Mouse (Mus musculus): ENCODE measurements around the gene Pisd. TPM values are rescaled to one million over a fixed set of nuclear protein-coding genes. Genes with fewer than 3 reads are reported as not detected.

Pisd gene
- total RNA-seq, 2 experiments from 2014 or later, result 5.1 to 8.4 TPM

GRCm38 (mm10) chr5:32713042-32713702 lies 72.3 kb downstream of the Pisd start:
- no peak for ATAC-seq (replicated peaks; ENCODE audit: low FRiP score, poor library complexity, severe bottlenecking)

DNA sequence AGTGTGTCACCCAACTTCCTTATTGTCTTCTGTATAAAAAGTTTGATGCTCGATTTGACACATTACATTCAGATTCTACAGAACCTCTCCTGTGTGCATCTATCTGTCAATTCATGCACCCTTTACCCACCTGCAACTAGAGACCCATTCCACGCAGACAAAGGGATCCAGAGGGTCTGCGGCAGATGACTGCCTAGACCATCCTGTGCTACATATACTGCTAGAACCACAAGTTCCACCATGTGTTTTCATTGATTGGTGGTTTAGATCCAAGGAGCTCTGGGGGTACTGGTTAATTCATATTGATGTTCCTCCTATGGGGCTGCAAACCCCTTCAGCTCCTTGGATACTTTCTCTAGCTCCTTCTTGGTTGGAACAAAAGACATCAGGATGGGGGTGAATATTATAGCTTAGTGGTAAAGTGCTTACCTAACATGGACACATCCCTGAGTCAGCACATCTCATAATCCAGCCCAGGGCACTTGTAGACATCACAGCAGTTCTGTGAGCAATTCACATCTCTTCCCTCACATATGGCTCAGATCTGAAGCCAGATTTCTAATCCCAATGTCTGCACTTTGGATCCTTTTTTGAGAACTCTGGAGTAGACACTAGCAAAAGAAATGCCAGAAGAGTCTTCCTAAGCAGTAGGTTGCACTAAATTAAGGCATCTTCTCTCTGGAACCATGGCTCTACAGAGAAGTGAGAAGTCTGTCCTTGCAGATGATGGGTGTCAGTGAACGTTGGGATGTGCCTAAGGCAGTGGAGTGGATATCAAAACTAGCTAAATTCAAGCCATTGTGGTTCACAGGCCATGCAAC lies 73.0 kb downstream of the Pisd start:
- no peak for ATAC-seq (replicated peaks; ENCODE audit: low FRiP score, poor library complexity, severe bottlenecking)

DNA sequence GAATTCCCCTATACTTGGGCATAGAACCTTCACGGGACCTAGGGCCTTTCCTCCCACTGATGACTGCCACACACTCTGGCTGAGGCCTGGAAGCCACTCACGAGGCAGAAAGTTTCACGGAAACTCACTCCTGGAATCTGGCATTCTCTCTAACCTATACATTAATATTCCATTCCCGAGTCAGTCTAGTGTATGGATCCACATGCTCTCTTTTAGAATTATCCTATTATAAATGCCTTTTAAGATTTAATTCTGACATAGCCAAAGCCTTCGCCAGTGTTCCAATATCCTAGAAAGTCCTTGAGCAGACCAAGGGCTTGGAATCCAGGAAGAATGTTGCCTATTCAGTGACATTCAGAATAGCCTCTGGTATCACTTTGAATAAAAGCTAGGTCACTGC lies 74.0 kb downstream of the Pisd start:
- no peak for ATAC-seq (replicated peaks; ENCODE audit: low FRiP score, poor library complexity, severe bottlenecking)

- no peak for ATAC-seq (replicated peaks; ENCODE audit: low FRiP score, poor library complexity, severe bottlenecking)
These were observed 79.1 kb downstream of the Pisd start for GRCm38 (mm10) chr5:32706226-32706780.

GRCm38 (mm10) chr5:32697208-32697867 lies 88.1 kb downstream of the Pisd start:
- ATAC-seq (replicated peaks; ENCODE audit: low FRiP score, poor library complexity, severe bottlenecking), result no peak

DNA sequence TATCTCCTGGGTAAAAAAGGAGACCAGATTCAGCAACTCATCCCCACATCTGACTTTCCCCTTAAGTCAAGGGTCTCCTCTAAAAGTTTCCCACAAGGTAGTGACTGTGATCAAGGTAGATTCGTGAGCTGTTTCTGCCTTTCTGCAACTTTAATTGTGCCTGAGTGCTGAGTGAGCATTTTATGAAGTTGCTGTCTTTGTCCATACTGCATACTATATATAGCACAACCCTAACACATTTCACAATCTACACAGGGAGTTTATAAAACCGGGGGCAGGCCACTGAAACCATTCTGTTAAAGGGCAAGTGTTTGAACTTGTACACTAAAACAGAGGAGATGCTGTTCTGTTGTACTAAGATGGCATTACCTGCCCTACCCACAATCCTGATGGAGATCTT lies 92.0 kb downstream of the Pisd start:
- no peak for ATAC-seq (replicated peaks; ENCODE audit: low FRiP score, poor library complexity, severe bottlenecking)

Other genes starting within 250 kb of the Pisd start
- gene Yes1, start 174.5 kb downstream of the Pisd start, total RNA-seq (2015; ENCODE audit: low replicate concordance), result not detected in 2 replicates
- not detected in 2 replicates for gene Yes1, start 174.5 kb downstream of the Pisd start, total RNA-seq (2017; ENCODE audit: low replicate concordance)
- gene Gm20671, start 41.5 kb upstream of the Pisd start, total RNA-seq (2015; ENCODE audit: low replicate concordance), result not detected in 2 replicates
- gene Gm20671, start 41.5 kb upstream of the Pisd start, total RNA-seq (2017; ENCODE audit: low replicate concordance), result 0.30 TPM in 1 of 2 replicates, not detected in the other
- 25.2 and 39.4 TPM in 2 replicates for gene Prr14l, start 68.6 kb upstream of the Pisd start, total RNA-seq (2015; ENCODE audit: low replicate concordance)
- gene Prr14l, start 68.6 kb upstream of the Pisd start, total RNA-seq (2017; ENCODE audit: low replicate concordance), result 23.6 and 41.9 TPM in 2 replicates
- 20.9 and 29.8 TPM in 2 replicates for gene Depdc5, start 78.1 kb upstream of the Pisd start, total RNA-seq (2015; ENCODE audit: low replicate concordance)
- gene Depdc5, start 78.1 kb upstream of the Pisd start, total RNA-seq (2017; ENCODE audit: low replicate concordance), result 22.3 and 32.3 TPM in 2 replicates
- 322 and 398 TPM in 2 replicates for gene Ywhah, start 233.2 kb upstream of the Pisd start, total RNA-seq (2015; ENCODE audit: low replicate concordance)
- 229 and 280 TPM in 2 replicates for gene Ywhah, start 233.2 kb upstream of the Pisd start, total RNA-seq (2017; ENCODE audit: low replicate concordance)

All from erythroid progenitor cell, adult 5-6 weeks (primary cell).